Mouse (Mus musculus) heart, embryonic 10.5 days (tissue): ENCODE data around the gene Cct5. TPM values are rescaled to one million over a fixed set of nuclear protein-coding genes. Genes with fewer than 3 reads are reported as not detected.
A peak's percentile ranks its signal among the peaks of the same experiment; 100 is the strongest.

Source experiments
- DNase-seq: peaks from one replicate; pipeline ENCODE4 v3.0.0-alpha.2; 2017; ENCODE audit warnings: low spot score
- H3K27ac ChIP-seq: fragments of 300-500 bp; sonication (generic); 2 replicates; pipeline ENCODE4 v1.5.1; 2016; ENCODE audit warnings: mild to moderate bottlenecking
- H3K27me3 ChIP-seq: fragments of 300-500 bp; sonication (generic); 2 replicates; pipeline ENCODE4 v1.6.1; 2016; ENCODE audit warnings: mild to moderate bottlenecking; ENCODE audit not compliant: poor library complexity, insufficient read depth, severe bottlenecking
- H3K36me3 ChIP-seq: fragments of 300-500 bp; sonication (generic); 2 replicates; pipeline ENCODE4 v1.6.1; 2016; ENCODE audit warnings: mild to moderate bottlenecking, moderate library complexity
- H3K4me1 ChIP-seq: fragments of 300-500 bp; sonication (generic); 2 replicates; pipeline ENCODE4 v1.6.1; 2016; ENCODE audit warnings: mild to moderate bottlenecking
- H3K4me3 ChIP-seq: fragments of 300-500 bp; sonication (generic); 2 replicates; pipeline ENCODE4 v1.5.1; 2016; ENCODE audit warnings: mild to moderate bottlenecking, moderate library complexity
- H3K9me3 ChIP-seq: fragments of 300-500 bp; sonication (generic); 2 replicates; pipeline ENCODE4 v1.6.1; 2016; ENCODE audit warnings: mild to moderate bottlenecking, moderate library complexity
- WGBS: fragments of 180-500 bp; shearing (Covaris S2); methylation state at CpG from one replicate; pipeline ENCODE4 v1.1.7; 2016; 5-methylcytosine and 5-hydroxymethylcytosine counted together
- polyA plus RNA-seq: library from polyadenylated mRNA; unstranded; fragments of >200 nt; fragmentation: Nextera tagmentation; extraction: Ambion mirVana; gene quantifications from 2 replicates; pipeline ENCODE4 v1.2.1, GENCODE M21; 2016

Gene Cct5
- polyA plus RNA-seq, 1 experiment from 2014 or later: 603 TPM

- Histone ChIP-seq H3K9me3 (no peaks in the 10 kb centered on the region), H3K4me3 (no peak overlapping the region), H3K27ac (no peak overlapping the region), H3K36me3 (peaks cover 48% of the 10 kb centered on the region), H3K27me3 (no peaks in the 10 kb centered on the region), H3K4me1 (no peaks in the 10 kb centered on the region)
- no peak for DNase-seq
- 92% methylated on average over 8 of the region's 8 CpGs for WGBS
Observed at GRCm38 (mm10) chr15:31619521-31619920, 17.9 kb upstream of the Cct5 start.

- Histone ChIP-seq H3K36me3 (peaks cover 49% of the 10 kb centered on the region), H3K27ac (no peak overlapping the region), H3K4me1 (no peaks in the 10 kb centered on the region), H3K4me3 (no peak overlapping the region), H3K9me3 (no peaks in the 10 kb centered on the region), H3K27me3 (no peaks in the 10 kb centered on the region)
- 89% methylated on average over 9 of the region's 9 CpGs for WGBS
- DNase-seq: no peak
Observed at GRCm38 (mm10) chr15:31617261-31617660, 15.7 kb upstream of the Cct5 start.

GRCm38 (mm10) chr15:31614666-31615065 lies 13.1 kb upstream of the Cct5 start:
- Histone ChIP-seq H3K27ac (no peak overlapping the region), H3K4me3 (no peak overlapping the region), H3K9me3 (no peaks in the 10 kb centered on the region), H3K36me3 (peaks cover 42% of the 10 kb centered on the region), H3K27me3 (no peaks in the 10 kb centered on the region), H3K4me1 (no peaks in the 10 kb centered on the region)
- DNase-seq: no peak
- WGBS: 89% methylated on average over 2 of the region's 2 CpGs

GRCm38 (mm10) chr15:31613826-31614453 lies 12.3 kb upstream of the Cct5 start:
- H3K9me3 ChIP-seq: no peaks in the 10 kb centered on the region
- H3K4me1 ChIP-seq: no peaks in the 10 kb centered on the region
- no peak for DNase-seq
- peaks cover 41% of the 10 kb centered on the region for H3K36me3 ChIP-seq
- 83% methylated on average over 6 of the region's 6 CpGs for WGBS
- no peak overlapping the region for H3K4me3 ChIP-seq
- no peaks in the 10 kb centered on the region for H3K27me3 ChIP-seq
- no peak overlapping the region for H3K27ac ChIP-seq

- Histone ChIP-seq H3K27me3 (no peaks in the 10 kb centered on the region), H3K4me3 (no peak overlapping the region), H3K36me3 (peaks cover 25% of the 10 kb centered on the region), H3K9me3 (no peaks in the 10 kb centered on the region), H3K4me1 (no peaks in the 10 kb centered on the region), H3K27ac (no peak overlapping the region)
- no peak for DNase-seq
- WGBS: 87% methylated on average over 4 of the region's 4 CpGs
Observed at GRCm38 (mm10) chr15:31611976-31612375, 10.4 kb upstream of the Cct5 start.

- Histone ChIP-seq H3K27me3 (no peaks in the 10 kb centered on the region), H3K9me3 (no peaks in the 10 kb centered on the region), H3K27ac (no peak overlapping the region), H3K36me3 (peaks cover 20% of the 10 kb centered on the region), H3K4me3 (no peak overlapping the region), H3K4me1 (no peaks in the 10 kb centered on the region)
- DNase-seq: no peak
- WGBS: 86% methylated on average over 3 of the region's 3 CpGs
Observed at GRCm38 (mm10) chr15:31611027-31611426, 9.4 kb upstream of the Cct5 start.

GRCm38 (mm10) chr15:31606821-31607220 lies 5.2 kb upstream of the Cct5 start:
- H3K4me1 ChIP-seq: peaks cover 6% of the 10 kb centered on the region; the same call in 1 of the 2 replicates
- no peak overlapping the region for H3K4me3 ChIP-seq
- WGBS: 69% methylated on average over 6 of the region's 6 CpGs
- no peak overlapping the region for H3K27ac ChIP-seq
- peaks cover 9% of the 10 kb centered on the region for H3K36me3 ChIP-seq
- DNase-seq: no peak
- H3K9me3 ChIP-seq: no peaks in the 10 kb centered on the region
- H3K27me3 ChIP-seq: no peaks in the 10 kb centered on the region

GRCm38 (mm10) chr15:31603113-31603512 lies 1.5 kb upstream of the Cct5 start:
- H3K27me3 ChIP-seq: no peaks in the 10 kb centered on the region
- no peak overlapping the region; the same call in 1 of the 2 replicates for H3K27ac ChIP-seq
- no peak overlapping the region; the same call in 1 of the 2 replicates for H3K4me3 ChIP-seq
- DNase-seq: no peak
- peaks cover 24% of the 10 kb centered on the region for H3K4me1 ChIP-seq
- no peaks in the 10 kb centered on the region for H3K9me3 ChIP-seq
- 86% methylated on average over 13 of the region's 13 CpGs for WGBS
- H3K36me3 ChIP-seq: no peaks in the 10 kb centered on the region

GRCm38 (mm10) chr15:31602426-31602825 lies 822 bp upstream of the Cct5 start:
- H3K9me3 ChIP-seq: no peaks in the 10 kb centered on the region
- H3K4me3 ChIP-seq: peak overlapping the region; percentile 93
- peaks cover 24% of the 10 kb centered on the region for H3K4me1 ChIP-seq
- H3K27me3 ChIP-seq: no peaks in the 10 kb centered on the region
- DNase-seq: peak; percentile 86
- H3K36me3 ChIP-seq: peaks cover 5% of the 10 kb centered on the region
- whole genome bisulfite sequencing: 11% methylated on average over 15 of the region's 15 CpGs
- peak overlapping the region; percentile 97 for H3K27ac ChIP-seq

GRCm38 (mm10) chr15:31601279-31601645 lies 342 bp downstream of the Cct5 start:
- Histone ChIP-seq H3K27me3 (no peaks in the 10 kb centered on the region), H3K36me3 (peaks cover 16% of the 10 kb centered on the region), H3K9me3 (no peaks in the 10 kb centered on the region), H3K4me3 (peak overlapping the region; percentile 93), H3K4me1 (peaks cover 24% of the 10 kb centered on the region), H3K27ac (peak overlapping the region; percentile 97)
- under 1% methylated on average over 33 of the region's 33 CpGs for WGBS
- no peak for DNase-seq

GRCm38 (mm10) chr15:31599834-31600233 lies 1.8 kb downstream of the Cct5 start:
- peaks cover 24% of the 10 kb centered on the region for H3K4me1 ChIP-seq
- no peak overlapping the region for H3K27ac ChIP-seq
- no peak for DNase-seq
- no peaks in the 10 kb centered on the region for H3K9me3 ChIP-seq
- H3K4me3 ChIP-seq: peak overlapping the region; percentile 93
- 71% methylated on average over 4 of the region's 4 CpGs for WGBS
- no peaks in the 10 kb centered on the region for H3K27me3 ChIP-seq
- H3K36me3 ChIP-seq: peaks cover 31% of the 10 kb centered on the region

GRCm38 (mm10) chr15:31595651-31596050 lies 6.0 kb downstream of the Cct5 start:
- 78% methylated on average over 7 of the region's 7 CpGs for WGBS
- Histone ChIP-seq H3K9me3 (no peaks in the 10 kb centered on the region), H3K27me3 (no peaks in the 10 kb centered on the region), H3K4me3 (no peak overlapping the region), H3K4me1 (peaks cover 16% of the 10 kb centered on the region), H3K27ac (no peak overlapping the region), H3K36me3 (peaks cover 72% of the 10 kb centered on the region)
- DNase-seq: no peak

GRCm38 (mm10) chr15:31594260-31594659 lies 7.3 kb downstream of the Cct5 start:
- DNase-seq: no peak
- Histone ChIP-seq H3K36me3 (peaks cover 86% of the 10 kb centered on the region), H3K27me3 (no peaks in the 10 kb centered on the region), H3K4me3 (no peak overlapping the region), H3K9me3 (no peaks in the 10 kb centered on the region), H3K27ac (no peak overlapping the region), H3K4me1 (peaks cover 8% of the 10 kb centered on the region; the same call in 1 of the 2 replicates)
- 94% methylated on average over 14 of the region's 14 CpGs for WGBS

GRCm38 (mm10) chr15:31592531-31592930 lies 9.1 kb downstream of the Cct5 start:
- H3K9me3 ChIP-seq: no peaks in the 10 kb centered on the region

More at GRCm38 (mm10) chr15:31592531-31592930, 9.1 kb downstream of the Cct5 start:
- no peak overlapping the region for H3K27ac ChIP-seq
- H3K27me3 ChIP-seq: no peaks in the 10 kb centered on the region
- 88% methylated on average over 8 of the region's 8 CpGs for WGBS
- H3K36me3 ChIP-seq: peaks cover 82% of the 10 kb centered on the region
- DNase-seq: no peak
- peaks cover 8% of the 10 kb centered on the region; the same call in 1 of the 2 replicates for H3K4me1 ChIP-seq
- no peak overlapping the region for H3K4me3 ChIP-seq
